Comparison of ENCODE assay signal across 21 mouse cellular contexts in genomic region chr6:51685651-51686287, GRCm38 (mm10).
DNase-seq lines count a peak whose midpoint lies in the region; ATAC-seq and TF ChIP-seq lines count a peak whose summit lies in the region.
"Had no signal": no experiment of that assay in that cellular context is flagged by ENCODE, and none has a peak within 500 bp of the region (broad histone marks: within the 10 kb centered on the region; RNA-seq: fewer than 3 reads in every experiment).

No protein-coding gene starts in this region.

- peak; percentile 23 to 65; a peak in 2 of 4 replicates for ATAC-seq in hematopoietic stem cell, adult 5-6 weeks (replicated peaks in 1 of 2; ENCODE audit: insufficient read depth in 1 of 2, low FRiP score in 2 of 2, low TSS enrichment in 1 of 2, low read depth in 1 of 2, poor library complexity in 2 of 2, severe bottlenecking in 2 of 2)
- ATAC-seq: forebrain, embryonic 13.5 days had no signal

- TF ChIP-seq CTCF in lung, adult 2 months (IDR thresholded peaks at IDR 0.05; ENCODE audit: insufficient read depth, low read length): no peak

- TF ChIP-seq POLR2A in lung, adult 2 months (IDR thresholded peaks at IDR 0.05; ENCODE audit: borderline replicate concordance, extremely low read depth, low read depth, low read length): no peak

- intact Hi-C loops in heart, postnatal 14 days (cut with DNase I): no loop called here

- peak; percentile 76 for DNase-seq in heart, adult 11 months
- no peak for DNase-seq in heart, postnatal 14 days
- peak; percentile 11 for DNase-seq in lung, adult 2 months
- no peak for DNase-seq in lung, postnatal 14 days
- DNase-seq in lung, postnatal 36 days: peak; percentile 34
- DNase-seq in thymus, postnatal 25 days: no peak
- no peak for DNase-seq in ovary, postnatal 10 days (ENCODE audit: low spot score)
- DNase-seq: adrenal gland, adult 8-10 months; cerebellum, adult 8-10 months; cerebellum, postnatal 25 days; gastrocnemius, postnatal 10 days; kidney, adult 8-10 months; kidney, postnatal 10 days; layer of hippocampus, adult 9-11 months had no signal

- 60% methylated on average over 8 of the region's 8 CpGs for WGBS in lung, adult 2 months

- peaks cover 2% of the 10 kb centered on the region for H3K4me1 ChIP-seq in lung, adult 2 months (ENCODE audit: control insufficient read depth, insufficient read depth, low read length)
- H3K4me1 ChIP-seq: heart, embryonic 12.5 days; liver, embryonic 15.5 days had no signal

- H3K4me3 ChIP-seq in lung, adult 2 months (replicated peaks; ENCODE audit: extremely low read depth, low read depth, low read length): no peak overlapping the region
- H3K4me3 ChIP-seq: forebrain, embryonic 13.5 days; heart, embryonic 12.5 days; limb, embryonic 12.5 days; liver, embryonic 15.5 days; midbrain, embryonic 12.5 days; neural tube, embryonic 13.5 days had no signal

Comparison
In these comparisons a context has a peak if more than half of its experiments do, and no peak if none do; other contexts are left out.
1. DNase-seq: peak in heart, adult 11 months (single experiment), lung, adult 2 months (single experiment) and lung, postnatal 36 days (single experiment); none in heart, postnatal 14 days (0 of 2), lung, postnatal 14 days (single experiment), thymus, postnatal 25 days (single experiment) and ovary, postnatal 10 days (single experiment).